In the genomic region with DNA sequence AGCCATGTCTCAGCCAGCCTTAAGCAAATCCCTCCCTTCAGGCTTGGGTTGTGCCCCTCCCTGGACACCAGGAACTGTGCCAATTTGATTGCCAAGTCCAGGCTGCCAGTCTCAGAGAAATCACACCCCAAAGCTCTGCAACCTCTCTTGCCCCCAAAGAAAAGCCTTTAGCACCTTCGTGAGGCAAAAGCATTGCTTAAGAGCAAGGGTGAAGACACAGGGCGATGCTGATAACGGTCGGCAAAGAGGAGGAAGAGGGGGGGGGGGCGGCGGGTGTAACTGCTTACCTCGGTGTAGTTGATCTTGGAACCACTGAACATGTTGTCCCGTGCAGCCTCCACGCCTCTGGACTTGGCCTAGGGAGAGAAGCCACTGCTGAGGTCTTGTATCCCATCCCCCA, we compare ENCODE assay signal across 9 mouse cellular contexts. TPM values are rescaled to one million over a fixed set of nuclear protein-coding genes. Genes with fewer than 3 reads are reported as not detected.
DNase-seq lines count a peak whose midpoint lies in the region; ATAC-seq and TF ChIP-seq lines count a peak whose summit lies in the region.
"Had no signal": no experiment of that assay in that cellular context is flagged by ENCODE, and none has a peak within 500 bp of the region (broad histone marks: within the 10 kb centered on the region; RNA-seq: fewer than 3 reads in every experiment).

No protein-coding gene starts in this region.

- peak overlapping the region; percentile 83 for H3K4me2 ChIP-seq in embryonic facial prominence, embryonic 13.5 days

- peak overlapping the region; percentile 21; the same call in 1 of the 2 replicates for H3K9ac ChIP-seq in embryonic facial prominence, embryonic 13.5 days

- no peaks in the 10 kb centered on the region for H3K27me3 ChIP-seq in testis, adult 2 months (ENCODE audit: control insufficient read depth, insufficient read depth, low read length)
- no peaks in the 10 kb centered on the region for H3K27me3 ChIP-seq in embryonic facial prominence, embryonic 13.5 days

- H3K9me3 ChIP-seq in embryonic facial prominence, embryonic 13.5 days = no peaks in the 10 kb centered on the region

- no peak for ATAC-seq in embryonic facial prominence, embryonic 13.5 days (ENCODE audit: insufficient number of reproducible peaks, insufficient read depth, low FRiP score, low TSS enrichment, low read depth)
- peak; percentile 30 for ATAC-seq in megakaryocyte, adult 5-6 weeks (ENCODE audit: poor library complexity, severe bottlenecking)

- DNase-seq in testis, postnatal 10 days (ENCODE audit: low spot score) = no peak
- peak; percentile 29 for DNase-seq in induced T-regulatory cell, adult 2 months (ENCODE audit: low read depth)
- DNase-seq in frontal cortex, postnatal 36 days (ENCODE audit: low spot score in 2 of 2) = no peak
- DNase-seq in natural killer cell, adult 2 months (ENCODE audit: low spot score in 2 of 2) = no peak
- DNase-seq in retina, embryonic 14.5 days (ENCODE audit: low spot score) = no peak

- TF ChIP-seq CTCF in testis, adult 2 months (IDR thresholded peaks at IDR 0.05; ENCODE audit: control insufficient read depth, insufficient read depth, insufficient replicate concordance, low read depth, low read length) = no peak

- peak overlapping the region; percentile 81 for H3K4me3 ChIP-seq in testis, adult 2 months (ENCODE audit: control insufficient read depth, low read depth, low read length)
- peak overlapping the region; percentile 73 for H3K4me3 ChIP-seq in embryonic facial prominence, embryonic 13.5 days

- peaks cover 6% of the 10 kb centered on the region for H3K4me1 ChIP-seq in testis, adult 2 months (ENCODE audit: control insufficient read depth, insufficient read depth, low read length)
- peaks cover 37% of the 10 kb centered on the region for H3K4me1 ChIP-seq in embryonic facial prominence, embryonic 13.5 days

- TF ChIP-seq POLR2A in testis, adult 2 months (IDR thresholded peaks at IDR 0.05; ENCODE audit: control insufficient read depth, low read depth, low read length) = no peak

- WGBS in embryonic facial prominence, embryonic 13.5 days = 54% methylated on average over 8 of the region's 9 CpGs

- no peak overlapping the region for H3K27ac ChIP-seq in testis, adult 2 months (ENCODE audit: control insufficient read depth, insufficient read depth, low read depth, low read length)
- no peak overlapping the region for H3K27ac ChIP-seq in embryonic facial prominence, embryonic 13.5 days

- no peaks in the 10 kb centered on the region for H3K36me3 ChIP-seq in testis, adult 2 months (ENCODE audit: control insufficient read depth, insufficient read depth, low read length)
- peaks cover 35% of the 10 kb centered on the region for H3K36me3 ChIP-seq in embryonic facial prominence, embryonic 13.5 days

RNA-seq across cellular contexts. Expression of gene Gpi1, which starts 1.5 kb away (rescaled TPM):
- 456 and 474 TPM in 2 replicates for polyA plus RNA-seq in testis, adult 2 months (2012; rRNA removed)
- polyA plus RNA-seq in embryonic facial prominence, embryonic 13.5 days (2015; fragmentation: Nextera tagmentation; extraction: Ambion mirVana) = 221 and 235 TPM in 2 replicates
- total RNA-seq in megakaryocyte, adult 5-6 weeks (2015) = 345 and 348 TPM in 2 replicates
- total RNA-seq in megakaryocyte, adult 5-6 weeks (2017) = 393 and 429 TPM in 2 replicates

RNA-seq across cellular contexts. Expression of gene Gm6096, which starts 22.2 kb away (rescaled TPM):
- polyA plus RNA-seq in testis, adult 2 months (2012; rRNA removed) = not detected in 2 replicates
- polyA plus RNA-seq in embryonic facial prominence, embryonic 13.5 days (2015; fragmentation: Nextera tagmentation; extraction: Ambion mirVana) = not detected in 2 replicates
- total RNA-seq in megakaryocyte, adult 5-6 weeks (2015) = not detected in 2 replicates
- total RNA-seq in megakaryocyte, adult 5-6 weeks (2017) = not detected in 2 replicates
- polyA plus RNA-seq: gonadal fat pad, adult 2 months had no signal

RNA-seq across cellular contexts. Expression of gene Pdcd2l, which starts 32.2 kb away (rescaled TPM):
- polyA plus RNA-seq in testis, adult 2 months (2012; rRNA removed) = 32.1 and 34.1 TPM in 2 replicates
- 59.4 and 70.0 TPM in 2 replicates for polyA plus RNA-seq in embryonic facial prominence, embryonic 13.5 days (2015; fragmentation: Nextera tagmentation; extraction: Ambion mirVana)
- total RNA-seq in megakaryocyte, adult 5-6 weeks (2015) = 26.1 and 30.6 TPM in 2 replicates
- total RNA-seq in megakaryocyte, adult 5-6 weeks (2017) = 33.9 and 37.0 TPM in 2 replicates

RNA-seq across cellular contexts. Expression of gene Uba2, which starts 59.2 kb away (rescaled TPM):
- 56.6 and 57.1 TPM in 2 replicates for polyA plus RNA-seq in testis, adult 2 months (2012; rRNA removed)
- 226 and 239 TPM in 2 replicates for polyA plus RNA-seq in embryonic facial prominence, embryonic 13.5 days (2015; fragmentation: Nextera tagmentation; extraction: Ambion mirVana)
- 111 and 115 TPM in 2 replicates for total RNA-seq in megakaryocyte, adult 5-6 weeks (2015)
- total RNA-seq in megakaryocyte, adult 5-6 weeks (2017) = 121 and 126 TPM in 2 replicates
